Mouse (Mus musculus) T-cell, adult 2 months (primary cell): Measurements from ENCODE around the gene Themis2.
"Not testable (repeated sequence)": the region's sequence is repeated elsewhere in the genome, so short reads cannot be mapped to it uniquely, and the experiment has no call there.

Source experiments
- DNase-seq: peaks from one replicate; pipeline ENCODE4 v3.0.0; 2022; ENCODE audit warnings: low spot score

Themis2 gene

GRCm38 (mm10) chr4:132799845-132800244, 3.7 kb upstream of the Themis2 start:
- DNase-seq: no peak

GRCm38 (mm10) chr4:132798666-132799065, 2.5 kb upstream of the Themis2 start:
- DNase-seq: not testable (repeated sequence)

- DNase-seq: no peak
Measured at GRCm38 (mm10) chr4:132798028-132798427, 1.8 kb upstream of the Themis2 start.

GRCm38 (mm10) chr4:132797461-132797860, 1.3 kb upstream of the Themis2 start:
- DNase-seq: no peak

- no peak for DNase-seq
Measured at GRCm38 (mm10) chr4:132795171-132795570, 1.0 kb downstream of the Themis2 start.

- DNase-seq: no peak
Measured at GRCm38 (mm10) chr4:132794760-132795159, 1.4 kb downstream of the Themis2 start.

- DNase-seq: no peak
Measured at GRCm38 (mm10) chr4:132794028-132794427, 2.2 kb downstream of the Themis2 start.

GRCm38 (mm10) chr4:132793322-132794004, 2.7 kb downstream of the Themis2 start:
- not testable (repeated sequence) for DNase-seq

- no peak for DNase-seq
Measured at GRCm38 (mm10) chr4:132789731-132790130, 6.5 kb downstream of the Themis2 start.

- no peak for DNase-seq
Measured at GRCm38 (mm10) chr4:132785228-132785627, 11.0 kb downstream of the Themis2 start.

- DNase-seq: peak; percentile 52
Measured at GRCm38 (mm10) chr4:132783732-132784131, 12.5 kb downstream of the Themis2 start.

- DNase-seq: no peak
Measured at GRCm38 (mm10) chr4:132780288-132780687, 15.9 kb downstream of the Themis2 start.

GRCm38 (mm10) chr4:132778562-132779201, 17.5 kb downstream of the Themis2 start:
- DNase-seq: no peak

GRCm38 (mm10) chr4:132776764-132777163, 19.4 kb downstream of the Themis2 start:
- peak; percentile 41 for DNase-seq

GRCm38 (mm10) chr4:132774905-132775304, 21.3 kb downstream of the Themis2 start:
- DNase-seq: peak; percentile 10

GRCm38 (mm10) chr4:132771776-132772175, 24.4 kb downstream of the Themis2 start:
- no peak for DNase-seq

- peak; percentile 96 for DNase-seq
Measured at GRCm38 (mm10) chr4:132767914-132768876, 28.0 kb downstream of the Themis2 start, which contains the start of gene Rpa2. TSS of gene Rpa2 (plus strand) at chr4:132768332.

- not testable (repeated sequence) for DNase-seq
Measured at GRCm38 (mm10) chr4:132763125-132763524, 33.1 kb downstream of the Themis2 start.

- no peak for DNase-seq
Measured at GRCm38 (mm10) chr4:132762602-132763001, 33.6 kb downstream of the Themis2 start.

GRCm38 (mm10) chr4:132760296-132760695, 35.9 kb downstream of the Themis2 start:
- DNase-seq: no peak

GRCm38 (mm10) chr4:132757633-132758351, 38.4 kb downstream of the Themis2 start:
- DNase-seq: no peak

- DNase-seq: peak; percentile 56
Measured at GRCm38 (mm10) chr4:132756974-132757373, 39.2 kb downstream of the Themis2 start, which contains the start of gene Smpdl3b. TSS of gene Smpdl3b (minus strand) at chr4:132757252.
